Mouse (Mus musculus) C2C12 (cell line): Measurements from ENCODE around the gene Pitpnm1. TPM values are rescaled to one million over a fixed set of nuclear protein-coding genes. Genes with fewer than 3 reads are reported as not detected.

Experiments used
- H3K27me3 ChIP-seq: one replicate; pipeline ENCODE4 v1.6.1; 2011; ENCODE audit not compliant: control insufficient read depth, insufficient read depth, insufficient read length
- H3K36me3 ChIP-seq: one replicate; pipeline ENCODE4 v1.6.1; 2011; ENCODE audit not compliant: control insufficient read depth, insufficient read depth
- H3K4me3 ChIP-seq: one replicate; pipeline ENCODE4 v1.5.1; 2011; ENCODE audit warnings: mild to moderate bottlenecking, control low read depth; ENCODE audit not compliant: poor library complexity, insufficient read depth, severe bottlenecking
- H3K79me2 ChIP-seq: one replicate; pipeline ENCODE4 v1.6.1; 2011; ENCODE audit not compliant: control insufficient read depth, insufficient read depth
- H3K79me3 ChIP-seq: one replicate; pipeline ENCODE4 v1.6.1; 2011; ENCODE audit warnings: low read depth, control low read depth
- H3ac ChIP-seq: one replicate; pipeline ENCODE3; 2011; ENCODE audit warnings: low read depth; ENCODE audit not compliant: control insufficient read depth, insufficient read length
- CEBPB ChIP-seq: IDR thresholded peaks from one replicate; pipeline ENCODE4 v1.6.1; 2011; ENCODE audit warnings: low read depth, mild to moderate bottlenecking, control low read depth, moderate library complexity
- CTCF ChIP-seq: IDR thresholded peaks from one replicate; pipeline ENCODE4 v1.5.1; 2011; ENCODE audit not compliant: control insufficient read depth, insufficient read depth, insufficient read length
- FOSL1 ChIP-seq: IDR thresholded peaks from one replicate; pipeline ENCODE4 v1.8.0; 2011; ENCODE audit warnings: mild to moderate bottlenecking, low read length; ENCODE audit not compliant: poor library complexity, insufficient read depth, severe bottlenecking
- MAX ChIP-seq: IDR thresholded peaks from one replicate; pipeline ENCODE4 v1.6.1; 2011; ENCODE audit warnings: mild to moderate bottlenecking, control low read depth
- MYOD1 ChIP-seq: IDR thresholded peaks from one replicate; pipeline ENCODE4 v1.6.1; 2011; ENCODE audit warnings: low read depth; ENCODE audit not compliant: control insufficient read depth, insufficient read length
- MYOG ChIP-seq: IDR thresholded peaks from one replicate; pipeline ENCODE4 v1.6.1; 2011; ENCODE audit not compliant: control insufficient read depth, insufficient read length; ENCODE audit errors: extremely low read depth
- USF1 ChIP-seq: IDR thresholded peaks from one replicate; pipeline ENCODE4 v1.6.1; 2011; ENCODE audit warnings: low read depth, mild to moderate bottlenecking, control low read depth, moderate library complexity
- polyA plus RNA-seq: library from polyadenylated mRNA; unstranded; fragments of >200 nt; fragmentation: generic; extraction: Trizol; gene quantifications from one replicate; pipeline ENCODE4 v1.2.1, GENCODE M21; 2012; ENCODE audit warnings: missing spikeins

The Pitpnm1 gene
- polyA plus RNA-seq, 1 experiment: 43.1 TPM

DNA sequence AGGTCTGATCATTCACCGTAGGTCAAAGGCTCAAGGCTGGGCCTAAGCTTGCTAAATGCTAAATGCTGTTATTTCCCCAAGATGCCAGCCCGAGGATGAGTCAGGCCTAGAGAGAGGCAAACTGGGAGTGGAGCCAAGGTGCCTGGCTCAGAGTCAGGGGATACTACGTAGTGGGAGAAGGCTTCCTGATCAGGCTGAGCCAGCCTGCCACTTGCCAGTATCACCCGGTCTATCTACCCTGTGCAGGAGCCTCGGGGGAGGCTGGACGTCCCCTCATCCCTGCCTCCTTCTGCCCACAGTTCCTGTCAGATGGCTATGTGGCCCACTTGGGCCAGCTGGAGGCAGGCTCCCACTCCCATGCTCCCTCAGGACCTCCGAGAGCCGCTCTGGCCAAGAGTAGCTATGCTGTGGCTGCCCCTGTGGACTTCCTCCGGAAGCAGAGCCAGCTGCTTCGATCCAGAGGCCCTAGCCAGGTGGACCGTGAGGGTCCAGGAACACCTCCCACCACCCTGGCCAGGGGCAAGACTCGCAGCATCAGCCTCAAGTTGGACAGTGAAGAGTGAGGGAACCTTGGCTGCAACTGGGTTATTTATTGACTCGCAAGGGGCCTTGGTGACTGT, 13.5 kb downstream of the Pitpnm1 start:
- TF ChIP-seq FOSL1 (peak; percentile 18), CTCF (no peak)
- Histone ChIP-seq H3K36me3 (peaks cover 82% of the 10 kb centered on the region), H3K4me3 (no peak overlapping the region), H3K79me3 (no peaks in the 10 kb centered on the region), H3K79me2 (peaks cover 9% of the 10 kb centered on the region), H3K27me3 (no peaks in the 10 kb centered on the region), H3ac (peak overlapping the region; percentile 33)

DNA sequence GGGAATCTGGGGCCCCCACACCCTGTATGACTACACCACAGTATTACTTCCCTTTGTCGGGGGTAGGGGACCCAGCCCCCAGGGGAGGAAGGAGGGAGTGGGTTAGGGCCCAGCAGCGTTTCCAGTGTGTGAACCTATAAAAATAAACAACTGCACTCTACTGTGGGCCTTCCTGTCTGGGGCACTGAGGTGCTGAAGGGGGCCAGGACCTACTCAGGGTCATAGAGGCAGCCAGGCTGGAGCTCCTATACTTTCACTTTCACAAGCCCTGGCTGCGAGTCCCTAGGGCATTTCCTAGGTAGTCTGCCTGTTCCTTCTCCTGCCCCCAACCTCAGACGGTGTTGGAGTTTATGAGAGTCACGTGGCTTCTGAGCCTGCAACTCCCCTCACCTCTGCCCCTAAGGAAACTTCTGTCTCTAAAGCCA, 14.0 kb downstream of the Pitpnm1 start:
- TF ChIP-seq MAX: no peak
- no peak for TF ChIP-seq CTCF
- TF ChIP-seq FOSL1: no peak
- TF ChIP-seq CEBPB: no peak
- TF ChIP-seq MYOD1: no peak
- no peak for TF ChIP-seq MYOG
- TF ChIP-seq USF1: no peak
- no peaks in the 10 kb centered on the region for H3K27me3 ChIP-seq
- no peaks in the 10 kb centered on the region for H3K79me3 ChIP-seq
- H3K36me3 ChIP-seq: peaks cover 77% of the 10 kb centered on the region
- peaks cover 14% of the 10 kb centered on the region for H3K79me2 ChIP-seq
- H3ac ChIP-seq: no peak overlapping the region
- no peak overlapping the region for H3K4me3 ChIP-seq

DNA sequence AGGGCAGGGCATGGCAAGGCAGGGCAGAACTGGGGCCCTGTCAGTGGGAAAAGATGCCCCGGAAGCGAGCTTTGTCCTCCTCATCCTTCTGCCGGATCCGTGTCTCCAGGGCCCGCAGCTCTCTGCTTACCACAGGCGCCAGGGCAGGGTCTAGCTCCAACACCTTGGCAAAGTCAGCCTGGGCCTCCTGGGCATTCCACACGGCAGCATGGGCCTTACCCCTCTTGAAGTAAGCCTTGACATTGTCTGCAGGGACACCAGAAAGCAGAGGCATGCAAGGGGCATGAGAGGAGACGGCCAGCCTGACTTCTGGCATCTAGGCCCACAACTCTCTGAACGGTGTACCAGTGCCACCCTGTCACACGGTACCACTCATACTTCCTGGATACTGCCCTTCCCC, 14.8 kb downstream of the Pitpnm1 start:
- peaks cover 22% of the 10 kb centered on the region for H3K79me2 ChIP-seq
- peaks cover 1% of the 10 kb centered on the region for H3K79me3 ChIP-seq
- TF ChIP-seq CTCF (no peak), FOSL1 (no peak), USF1 (no peak), MYOD1 (no peak), CEBPB (no peak), MYOG (no peak), MAX (no peak)
- no peaks in the 10 kb centered on the region for H3K27me3 ChIP-seq
- H3K36me3 ChIP-seq: peaks cover 70% of the 10 kb centered on the region
- H3K4me3 ChIP-seq: no peak overlapping the region
- no peak overlapping the region for H3ac ChIP-seq

DNA sequence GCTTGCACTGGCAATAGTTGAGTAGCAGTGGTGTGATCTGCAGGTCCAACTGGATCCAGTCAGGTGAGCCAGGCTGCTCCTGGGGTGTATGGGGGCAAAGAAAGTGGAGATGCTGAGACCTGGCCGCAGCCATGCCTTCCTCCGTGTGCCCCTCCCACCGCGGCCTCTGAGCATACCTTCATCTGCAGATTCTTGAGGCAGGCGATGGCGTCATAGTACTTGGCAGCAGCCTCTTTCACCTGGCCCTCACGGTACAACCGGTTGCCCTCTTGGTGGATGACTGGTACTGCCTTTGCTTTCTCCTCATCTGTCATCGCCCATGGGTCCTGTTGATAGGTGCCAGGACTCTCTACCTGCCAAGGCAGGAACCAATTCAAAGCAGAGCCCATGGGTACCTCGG, 15.3 kb downstream of the Pitpnm1 start:
- Histone ChIP-seq H3K79me2 (peaks cover 28% of the 10 kb centered on the region), H3K27me3 (no peaks in the 10 kb centered on the region), H3ac (no peak overlapping the region), H3K79me3 (peaks cover 4% of the 10 kb centered on the region), H3K36me3 (peaks cover 64% of the 10 kb centered on the region), H3K4me3 (no peak overlapping the region)
- TF ChIP-seq CEBPB (no peak), MYOG (no peak), FOSL1 (no peak), MYOD1 (no peak), MAX (no peak), CTCF (no peak), USF1 (no peak)

DNA sequence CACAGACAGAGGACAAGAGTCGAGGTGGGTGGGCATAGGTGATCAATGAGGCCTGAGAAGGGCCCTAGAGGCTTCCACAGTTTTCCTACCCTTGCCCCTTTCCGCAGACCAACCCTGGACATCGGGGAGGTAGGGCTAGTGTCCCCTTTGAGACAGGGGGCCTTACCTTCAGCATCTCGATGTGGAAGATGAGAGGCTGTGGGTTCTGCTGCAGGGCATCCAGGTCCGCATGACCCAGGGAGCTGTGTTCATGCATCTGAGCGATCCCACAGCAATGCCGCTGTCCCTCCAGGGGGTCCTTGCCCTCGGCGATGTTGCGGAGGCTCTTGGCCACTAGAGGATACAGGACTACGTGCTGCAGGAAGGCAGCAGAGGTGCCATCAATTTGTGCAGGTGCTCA, 16.0 kb downstream of the Pitpnm1 start:
- TF ChIP-seq CEBPB (no peak), USF1 (no peak), MAX (no peak), FOSL1 (no peak), MYOG (no peak), MYOD1 (no peak), CTCF (no peak)
- Histone ChIP-seq H3K36me3 (peaks cover 60% of the 10 kb centered on the region), H3ac (no peak overlapping the region)

DNA sequence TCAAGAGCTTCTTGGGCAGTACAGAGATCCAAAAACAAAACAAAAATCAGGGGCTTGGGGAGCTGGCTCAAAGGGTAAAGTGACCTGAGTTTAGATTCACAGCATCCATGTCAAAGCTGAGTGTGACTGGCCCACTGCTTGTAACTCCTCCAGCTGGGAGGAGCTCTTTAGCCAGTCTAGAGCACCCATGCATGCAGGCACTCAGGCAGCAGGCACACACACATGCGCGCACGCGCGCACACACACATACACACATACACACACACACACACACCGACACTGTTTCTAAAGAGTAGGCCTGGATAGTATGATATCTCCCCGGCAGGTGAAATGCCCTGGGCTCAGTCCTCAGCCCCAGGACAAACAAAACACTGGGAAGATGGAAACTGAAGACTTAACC, 17.2 kb downstream of the Pitpnm1 start:
- TF ChIP-seq CTCF (no peak), USF1 (no peak), CEBPB (no peak), MYOG (no peak), MYOD1 (no peak), FOSL1 (no peak), MAX (no peak)
- no peaks in the 10 kb centered on the region for H3K27me3 ChIP-seq
- H3K79me2 ChIP-seq: peaks cover 38% of the 10 kb centered on the region
- H3K79me3 ChIP-seq: peaks cover 10% of the 10 kb centered on the region
- peaks cover 49% of the 10 kb centered on the region for H3K36me3 ChIP-seq
- no peak overlapping the region for H3ac ChIP-seq
- H3K4me3 ChIP-seq: no peak overlapping the region

More for the DNA sequence above, 16.0 kb downstream of the Pitpnm1 start:
- peaks cover 9% of the 10 kb centered on the region for H3K79me3 ChIP-seq
- peaks cover 34% of the 10 kb centered on the region for H3K79me2 ChIP-seq
- H3K27me3 ChIP-seq: no peaks in the 10 kb centered on the region
- no peak overlapping the region for H3K4me3 ChIP-seq
